Mouse (Mus musculus): ENCODE data around the gene Zfp799. TPM values are rescaled to one million over a fixed set of nuclear protein-coding genes. Genes with fewer than 3 reads are reported as not detected.

Zfp799 gene
- total RNA-seq, 2 experiments from 2014 or later: 22.0 to 22.7 TPM

- intact Hi-C loops (cut with DNase I): no loop called here
- no peak for DNase-seq (ENCODE audit: extremely low spot score in 1 of 2, low spot score in 2 of 2)
Measured at GRCm38 (mm10) chr17:32788576-32788975, 41.5 kb downstream of the Zfp799 start.

GRCm38 (mm10) chr17:32788094-32788559 lies 41.9 kb downstream of the Zfp799 start, which contains the start of gene Zfp871:
Gene Zfp871 (minus strand): TSS chr17:32788287.
- intact Hi-C loops (cut with DNase I): no loop called here
- peak; percentile 89 to 93 for DNase-seq (ENCODE audit: extremely low spot score in 1 of 2, low spot score in 2 of 2)

- peak in 1 of 2 experiments; percentile 77 for DNase-seq (ENCODE audit: extremely low spot score in 1 of 2, low spot score in 2 of 2)
- intact Hi-C loops (cut with DNase I): no loop called here
Measured at GRCm38 (mm10) chr17:32787436-32788093, 42.5 kb downstream of the Zfp799 start.

- no peak for DNase-seq (ENCODE audit: extremely low spot score in 1 of 2, low spot score in 2 of 2)
- intact Hi-C loops (cut with DNase I): no loop called here
Measured at GRCm38 (mm10) chr17:32786944-32787343, 43.1 kb downstream of the Zfp799 start.

- intact Hi-C loops (cut with DNase I): no loop called here
Measured at GRCm38 (mm10) chr17:32785656-32786055, 44.4 kb downstream of the Zfp799 start.

GRCm38 (mm10) chr17:32777564-32777963 lies 52.5 kb downstream of the Zfp799 start:
- DNase-seq (ENCODE audit: extremely low spot score in 1 of 2, low spot score in 2 of 2): no peak
- intact Hi-C loops (cut with DNase I): no loop called here

More at GRCm38 (mm10) chr17:32785656-32786055, 44.4 kb downstream of the Zfp799 start:
- no peak for DNase-seq (ENCODE audit: extremely low spot score in 1 of 2, low spot score in 2 of 2)

- intact Hi-C loops (cut with DNase I): no loop called here
- no peak for DNase-seq (ENCODE audit: extremely low spot score in 1 of 2, low spot score in 2 of 2)
Measured at GRCm38 (mm10) chr17:32771213-32771612, 58.8 kb downstream of the Zfp799 start.

GRCm38 (mm10) chr17:32766422-32766821 lies 63.6 kb downstream of the Zfp799 start:
- intact Hi-C loops (cut with DNase I): no loop called here
- DNase-seq (ENCODE audit: extremely low spot score in 1 of 2, low spot score in 2 of 2): no peak

Other genes with a start within 250 kb of the Zfp799 start
- not detected for gene Cyp4f37, start 209.0 kb downstream of the Zfp799 start, total RNA-seq (2021)
- not detected for gene Cyp4f40, start 171.4 kb downstream of the Zfp799 start, total RNA-seq (2021)
- 1 to 10 TPM; 7.0 to 8.0 TPM for gene Cyp4f15, start 144.6 kb downstream of the Zfp799 start, total RNA-seq (2021)
- gene Zfp871, start 42.0 kb downstream of the Zfp799 start, total RNA-seq (2021): 10 to 100 TPM; 74.0 to 77.1 TPM
- 10 to 100 TPM; 11.7 to 12.0 TPM for gene Zfp811, start 20.3 kb downstream of the Zfp799 start, total RNA-seq (2021)
- 1 to 10 TPM; 8.4 to 8.6 TPM for gene Zfp870, start 61.4 kb upstream of the Zfp799 start, total RNA-seq (2021)
- gene Cyp4f14, start 87.1 kb upstream of the Zfp799 start, total RNA-seq (2021): 1 to 10 TPM; 1.5 to 1.6 TPM
- 10 to 100 TPM in 1 of 2 experiments, 1 to 10 TPM in 1; 9.5 to 10.0 TPM for gene Cyp4f13, start 117.1 kb upstream of the Zfp799 start, total RNA-seq (2021)
- gene Zfp472, start 135.6 kb upstream of the Zfp799 start, total RNA-seq (2021): 1 to 10 TPM; 4.3 to 5.5 TPM
- 10 to 100 TPM; 15.6 to 15.7 TPM for gene Zfp952, start 162.9 kb upstream of the Zfp799 start, total RNA-seq (2021)
- 10 to 100 TPM; 22.1 to 26.9 TPM for gene Zfp763, start 203.1 kb upstream of the Zfp799 start, total RNA-seq (2021)
- not detected for gene 4921501E09Rik, start 237.8 kb upstream of the Zfp799 start, total RNA-seq (2021)